In genomic region chr3:30975102-30975754, GRCm38 (mm10) we compare ENCODE assay signal across 8 mouse cellular contexts. TPM values are rescaled to one million over a fixed set of nuclear protein-coding genes. Genes with fewer than 3 reads are reported as not detected.
DNase-seq lines count a peak whose midpoint lies in the region; ATAC-seq and TF ChIP-seq lines count a peak whose summit lies in the region.

No protein-coding gene starts in this region.

- no peaks in the 10 kb centered on the region for H3K9me3 ChIP-seq in kidney, embryonic 14.5 days (ENCODE audit: control insufficient read depth, low read length)
- H3K9me3 ChIP-seq in neural tube, embryonic 15.5 days (replicated peaks), result no peaks in the 10 kb centered on the region

- no peaks in the 10 kb centered on the region for H3K36me3 ChIP-seq in kidney, embryonic 14.5 days (ENCODE audit: control insufficient read depth, insufficient read depth, low read length)
- H3K36me3 ChIP-seq in neural tube, embryonic 15.5 days, result no peaks in the 10 kb centered on the region

- H3K27me3 ChIP-seq in kidney, embryonic 14.5 days (ENCODE audit: control insufficient read depth, insufficient read depth, low read length), result no peaks in the 10 kb centered on the region
- no peaks in the 10 kb centered on the region for H3K27me3 ChIP-seq in neural tube, embryonic 15.5 days (replicated peaks)

- no peaks in the 10 kb centered on the region for H3K4me1 ChIP-seq in kidney, embryonic 14.5 days (ENCODE audit: control insufficient read depth, insufficient read depth, low read length)
- H3K4me1 ChIP-seq in neural tube, embryonic 15.5 days, result no peaks in the 10 kb centered on the region

- no peak overlapping the region for H3K4me3 ChIP-seq in gastrocnemius, adult 2 months
- no peak overlapping the region for H3K4me3 ChIP-seq in kidney, embryonic 14.5 days (ENCODE audit: low read length)
- H3K4me3 ChIP-seq in neural tube, embryonic 15.5 days (replicated peaks), result no peak overlapping the region

- H3K4me2 ChIP-seq in kidney, embryonic 14.5 days (replicated peaks; ENCODE audit: low read depth, low read length), result no peak overlapping the region
- H3K4me2 ChIP-seq in neural tube, embryonic 15.5 days, result no peak overlapping the region

- DNase-seq in CD4-positive, CD25-positive, alpha-beta regulatory T cell, adult 2 months (ENCODE audit: low read depth, low spot score), result peak; percentile 82
- peak; percentile 50 for DNase-seq in MN1 (ENCODE audit: low spot score)
- peak; percentile 61 for DNase-seq in cerebellum, adult 9-11 months
- DNase-seq in gastrocnemius, adult 2 months, result peak; percentile 51
- peak; percentile 46 to 76 for DNase-seq in lung, adult 18-20 months
- peak; percentile 43 to 63 for DNase-seq in thymus, postnatal 36 days

- intact Hi-C loops in gastrocnemius, adult 2 months (cut with DNase I), result loop anchor here (2.0 to 10.0 kb wide), 3 partner anchors 123 to 278 kb away; partner anchors contain the start of gene Sec62

- peak; percentile 81 for TF ChIP-seq CTCF in gastrocnemius, adult 2 months (IDR thresholded peaks at IDR 0.05)

- WGBS in kidney, embryonic 14.5 days, result 47% methylated on average over 9 of the region's 9 CpGs
- WGBS in neural tube, embryonic 15.5 days, result 43% methylated on average over 9 of the region's 9 CpGs

- ATAC-seq in kidney, embryonic 14.5 days (ENCODE audit: low FRiP score, low TSS enrichment), result peak; percentile 69
- 0 out of 2 replicates have a peak, but pooled peaks have one; percentile 45 for ATAC-seq in neural tube, embryonic 15.5 days (ENCODE audit: low FRiP score)

- H3K9ac ChIP-seq in kidney, embryonic 14.5 days (ENCODE audit: low read depth, low read length), result no peak overlapping the region
- no peak overlapping the region for H3K9ac ChIP-seq in neural tube, embryonic 15.5 days (replicated peaks)

- no peak overlapping the region for H3K27ac ChIP-seq in gastrocnemius, adult 2 months
- no peak overlapping the region for H3K27ac ChIP-seq in kidney, embryonic 14.5 days (ENCODE audit: low read depth, low read length)
- H3K27ac ChIP-seq in neural tube, embryonic 15.5 days (replicated peaks), result no peak overlapping the region

RNA-seq across cellular contexts. Expression of gene Phc3, which starts 6.0 kb away (rescaled TPM):
- total RNA-seq in gastrocnemius, adult 2 months (2021), result 10 to 100 TPM; 12.7 to 13.9 TPM
- 5.5 and 8.7 TPM in 2 replicates for polyA plus RNA-seq in kidney, embryonic 14.5 days (2014; fragmentation: Nextera tagmentation; extraction: Ambion mirVana)
- 8.7 and 8.9 TPM in 2 replicates for polyA plus RNA-seq in neural tube, embryonic 15.5 days (2015; fragmentation: Nextera tagmentation; extraction: Ambion mirVana)

RNA-seq across cellular contexts. Expression of gene Prkci, which starts 20.3 kb away (rescaled TPM):
- total RNA-seq in gastrocnemius, adult 2 months (2021), result 1 to 10 TPM; 4.3 to 6.3 TPM
- 19.4 and 48.4 TPM in 2 replicates for polyA plus RNA-seq in kidney, embryonic 14.5 days (2014; fragmentation: Nextera tagmentation; extraction: Ambion mirVana)
- 25.1 and 29.4 TPM in 2 replicates for polyA plus RNA-seq in neural tube, embryonic 15.5 days (2015; fragmentation: Nextera tagmentation; extraction: Ambion mirVana)
